Mouse (Mus musculus) layer of hippocampus, adult 8-10 months (tissue): Measurements from ENCODE around the gene Prr7. TPM values are rescaled to one million over a fixed set of nuclear protein-coding genes. Genes with fewer than 3 reads are reported as not detected.

Experiments
- DNase-seq, 2 experiments: peaks; one replicate each; pipeline ENCODE4 v3.0.0; 2022; ENCODE audit warnings: low spot score in 2 of 2
- total RNA-seq, 4 experiments: library from RNA; stranded (reverse); gene quantifications; 2 replicates each; pipeline ENCODE4 v1.2.4; 2022

Prr7 gene
- total RNA-seq, 4 experiments from 2014 or later, result 57.5 to 73.5 (median 60.4) TPM

GRCm38 (mm10) chr13:55448131-55448530 lies 15.9 kb upstream of the Prr7 start:
- no peak for DNase-seq

DNA sequence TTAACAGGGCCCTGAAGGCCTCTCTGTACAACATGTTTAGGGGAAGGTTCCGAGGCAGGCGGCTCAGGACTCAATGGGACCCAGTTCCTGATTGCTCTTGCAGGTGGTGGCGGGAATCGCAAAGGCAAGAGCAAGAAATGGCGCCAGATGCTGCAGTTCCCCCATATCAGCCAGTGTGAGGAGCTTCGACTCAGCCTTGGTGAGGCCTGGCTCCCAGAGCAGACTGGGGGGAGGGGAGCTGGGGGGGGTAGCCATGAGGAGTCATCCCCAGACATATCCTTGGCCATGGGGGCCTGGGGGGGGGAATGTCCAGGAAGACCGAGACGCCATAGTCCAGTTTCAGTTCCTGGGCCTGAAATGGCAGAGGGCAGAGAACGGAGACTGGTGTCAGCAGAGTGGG lies 14.9 kb upstream of the Prr7 start:
- DNase-seq, result no peak

DNA sequence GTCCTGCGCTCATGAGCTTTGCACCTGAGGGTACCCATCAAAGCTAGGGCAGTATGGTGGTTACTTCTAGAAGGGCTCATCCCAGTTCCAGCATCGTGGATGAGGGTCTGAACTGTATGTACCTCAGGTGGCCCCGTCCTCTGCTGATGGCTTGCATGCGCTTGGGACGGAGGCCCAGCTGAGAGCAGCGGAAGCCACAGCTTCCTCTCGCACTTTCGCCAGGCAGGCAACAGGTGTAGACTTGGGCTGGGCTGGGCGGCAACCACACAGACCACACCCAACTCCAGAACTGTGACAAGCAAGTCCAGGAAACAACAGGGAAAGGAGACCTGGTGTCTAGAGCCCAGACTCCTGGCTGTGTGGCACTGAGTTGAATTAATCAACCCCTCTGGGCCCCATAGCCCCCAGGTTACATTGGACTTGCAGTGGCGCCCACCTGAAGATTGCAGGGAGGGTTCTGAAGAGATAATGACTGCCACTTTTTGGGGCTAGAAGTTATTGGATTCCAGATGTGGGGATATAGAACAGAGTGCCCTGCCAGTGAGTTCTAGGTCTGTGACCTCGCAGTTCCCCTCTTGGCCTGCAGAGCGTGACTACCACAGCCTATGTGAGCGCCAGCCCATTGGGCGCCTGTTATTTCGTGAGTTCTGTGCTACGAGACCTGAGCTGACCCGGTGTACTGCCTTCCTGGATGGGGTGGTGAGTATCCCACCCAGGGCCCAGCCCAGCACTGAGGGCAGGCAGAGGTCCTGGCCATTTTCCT lies 14.2 kb upstream of the Prr7 start:
- DNase-seq, result no peak

GRCm38 (mm10) chr13:55450511-55450980 lies 13.5 kb upstream of the Prr7 start:
- DNase-seq, result peak in 1 of 2 experiments; percentile 65

DNA sequence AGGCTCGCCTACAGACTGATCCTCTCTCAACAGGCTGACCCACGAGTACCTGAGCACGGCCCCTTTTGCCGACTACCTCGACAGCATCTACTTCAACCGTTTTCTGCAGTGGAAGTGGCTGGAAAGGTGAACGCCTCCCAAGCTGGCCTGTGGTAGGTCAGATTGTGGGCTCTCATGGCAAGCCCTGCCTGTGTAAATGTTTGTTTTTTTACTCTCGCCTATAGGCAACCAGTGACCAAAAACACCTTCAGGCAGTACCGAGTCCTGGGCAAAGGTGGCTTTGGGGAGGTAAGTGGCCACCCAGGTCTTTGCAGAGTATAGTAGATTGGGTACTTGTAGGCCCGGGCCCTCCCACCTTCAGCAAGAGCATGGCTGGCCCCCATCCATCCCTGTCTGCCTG lies 12.8 kb upstream of the Prr7 start:
- DNase-seq, result no peak

DNA sequence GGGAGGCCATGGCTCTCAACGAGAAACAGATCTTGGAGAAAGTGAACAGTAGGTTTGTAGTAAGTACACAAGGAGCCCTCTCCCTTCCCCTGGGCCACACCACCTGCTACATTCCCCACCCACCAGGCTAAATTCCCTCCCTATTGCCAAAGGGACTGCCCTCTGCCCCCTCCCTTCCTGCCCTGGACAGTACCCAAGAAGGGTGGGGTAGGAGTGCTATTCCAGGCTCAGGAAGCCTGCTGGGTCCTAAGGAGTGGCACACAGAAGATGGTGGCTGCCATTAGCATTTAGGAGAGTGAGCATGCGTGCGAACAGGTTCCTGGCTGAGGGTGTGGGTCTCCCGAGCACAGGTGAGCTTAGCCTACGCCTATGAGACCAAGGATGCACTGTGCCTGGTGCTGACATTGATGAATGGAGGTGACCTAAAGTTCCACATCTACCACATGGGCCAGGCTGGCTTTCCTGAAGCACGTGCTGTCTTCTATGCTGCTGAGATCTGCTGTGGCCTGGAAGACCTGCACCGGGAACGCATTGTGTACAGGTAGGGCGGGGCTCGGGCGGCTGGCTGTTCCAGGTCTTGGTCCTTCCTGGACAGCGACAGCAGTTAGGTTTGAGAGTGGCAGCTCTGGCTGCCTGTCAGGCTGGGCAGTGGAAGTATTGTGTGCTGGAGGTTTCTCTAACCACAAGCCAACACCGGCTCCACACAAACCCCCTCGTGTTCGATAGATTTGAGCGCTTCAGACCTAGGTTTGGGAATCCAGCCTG lies 12.1 kb upstream of the Prr7 start:
- no peak for DNase-seq

DNA sequence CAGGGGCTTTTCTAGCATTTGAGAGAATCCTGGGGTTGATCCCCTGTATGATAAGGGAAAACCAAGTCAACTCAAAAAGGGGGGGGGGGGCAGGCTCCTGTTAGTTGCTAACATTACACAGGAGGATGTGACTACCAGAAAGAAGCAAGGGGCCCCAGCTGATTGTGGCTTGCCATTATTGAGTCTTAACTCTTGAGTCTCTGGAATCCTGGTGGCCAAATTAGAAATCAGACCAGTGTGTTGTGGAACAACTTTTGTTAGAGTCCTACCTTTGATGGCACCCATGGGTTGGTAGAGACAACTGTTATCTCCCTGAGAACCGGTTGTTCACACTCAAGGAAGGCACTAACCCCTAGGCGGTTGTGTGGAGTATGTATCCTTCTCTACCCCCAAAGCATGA lies 1.1 kb upstream of the Prr7 start:
- no peak for DNase-seq

DNA sequence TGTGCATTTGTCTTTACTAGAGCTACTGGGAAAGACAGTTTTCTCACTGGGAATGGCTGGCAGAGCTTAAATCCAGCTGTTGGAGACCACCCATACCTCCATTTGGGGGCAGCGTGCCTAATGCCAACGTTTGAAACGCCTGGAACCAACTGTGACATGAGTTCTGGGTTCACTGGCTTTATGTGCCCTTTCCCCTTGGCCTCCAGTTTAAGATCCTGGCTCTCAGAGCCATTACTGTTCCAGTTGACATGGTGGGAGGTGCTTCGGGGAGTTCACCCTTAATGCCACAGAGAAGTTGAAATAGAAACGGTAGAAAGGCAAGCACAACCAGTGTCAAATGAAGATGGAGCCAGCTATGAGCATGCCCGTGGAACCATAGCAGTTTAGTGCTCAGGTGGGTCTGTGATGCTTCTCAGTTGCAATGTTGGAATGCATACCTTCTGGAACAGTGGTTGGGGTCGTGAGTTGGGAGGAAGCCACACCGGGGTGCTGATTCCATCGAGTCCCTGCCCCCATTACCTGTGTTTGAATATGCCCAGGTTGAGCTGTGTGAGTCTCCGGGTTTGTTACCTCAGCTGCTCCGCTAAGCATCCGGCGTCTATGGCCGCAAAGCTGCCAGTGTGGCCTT lies 554 bp upstream of the Prr7 start:
- no peak for DNase-seq

DNA sequence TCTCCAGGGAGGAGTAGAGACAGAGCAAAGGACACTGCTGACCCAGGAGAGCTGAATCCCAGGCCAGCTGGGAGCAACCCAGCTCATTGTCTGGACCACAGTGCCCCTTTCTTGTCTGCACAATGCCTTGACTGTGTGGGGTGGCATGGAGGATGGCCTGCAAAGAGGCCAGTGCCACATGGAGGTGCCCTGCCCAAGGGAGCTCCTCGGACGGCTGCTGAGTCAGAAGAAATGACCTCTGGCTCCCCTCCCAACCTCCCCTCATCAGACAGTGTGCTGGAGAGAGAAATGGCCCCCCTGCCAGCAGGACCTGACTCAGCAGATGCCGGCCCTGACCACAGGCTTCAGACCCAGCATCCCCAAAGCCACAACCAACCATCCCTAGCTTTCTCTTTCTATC lies 1.1 kb downstream of the Prr7 start:
- no peak for DNase-seq

- DNase-seq, result peak in 1 of 2 experiments; percentile 8
Measured at GRCm38 (mm10) chr13:55465830-55466440, 1.9 kb downstream of the Prr7 start.

DNA sequence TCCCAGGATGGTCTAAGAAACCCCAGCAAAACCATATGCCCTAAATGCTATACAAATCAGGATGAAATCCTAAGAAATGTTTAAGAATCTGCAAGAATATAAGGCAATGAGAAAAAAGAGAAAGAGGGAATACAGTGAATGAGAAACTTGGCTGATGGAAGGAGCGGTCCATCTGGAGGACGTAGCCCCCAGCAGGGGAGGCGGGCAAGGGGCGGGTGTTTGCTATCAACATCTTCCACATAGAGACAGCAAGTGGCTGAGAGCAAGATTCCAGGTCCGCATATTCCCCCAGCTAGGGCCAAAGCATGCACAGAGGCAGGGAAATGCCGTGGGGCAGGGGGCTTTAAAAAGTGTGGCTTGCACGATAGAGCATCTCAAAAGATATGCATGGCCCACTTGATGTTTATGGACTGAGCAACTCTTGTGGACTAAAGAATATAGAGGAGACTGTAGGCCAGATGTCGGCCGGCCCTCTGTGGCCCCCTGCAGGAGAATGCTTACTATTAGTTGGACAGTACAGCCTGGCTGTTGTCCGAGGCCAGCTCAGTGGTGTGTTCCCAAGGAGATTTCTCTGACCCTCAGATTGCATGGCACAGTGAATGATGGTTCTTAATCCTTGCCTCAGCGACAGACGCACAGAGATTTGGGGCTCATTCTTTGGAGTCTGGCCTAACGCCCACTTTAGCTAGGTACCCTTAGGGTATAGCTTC lies 4.9 kb downstream of the Prr7 start:
- DNase-seq, result peak in 1 of 2 experiments; percentile 22

DNA sequence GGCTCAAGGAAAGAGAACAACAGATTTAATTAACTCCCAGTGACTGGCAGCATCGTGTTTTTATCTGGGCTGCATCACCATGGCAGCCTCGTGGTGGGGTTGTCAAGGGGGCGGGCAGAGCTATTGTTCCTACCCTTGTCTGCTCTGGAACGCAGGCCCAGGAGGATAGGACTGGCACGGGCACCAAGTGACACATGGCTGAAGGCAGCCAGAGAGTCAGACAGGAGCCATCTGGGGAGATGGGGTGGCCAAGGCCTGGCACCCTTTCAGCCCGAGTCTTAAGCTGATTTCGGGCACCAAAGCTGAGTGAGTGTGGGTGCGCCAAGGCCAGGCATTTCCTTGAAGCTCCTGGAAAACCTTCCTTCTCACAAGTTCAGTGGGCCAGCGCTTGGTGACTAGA lies 6.3 kb downstream of the Prr7 start:
- DNase-seq, result peak; percentile 80 to 83

GRCm38 (mm10) chr13:55471156-55471818 lies 7.2 kb downstream of the Prr7 start:
- DNase-seq, result no peak

DNA sequence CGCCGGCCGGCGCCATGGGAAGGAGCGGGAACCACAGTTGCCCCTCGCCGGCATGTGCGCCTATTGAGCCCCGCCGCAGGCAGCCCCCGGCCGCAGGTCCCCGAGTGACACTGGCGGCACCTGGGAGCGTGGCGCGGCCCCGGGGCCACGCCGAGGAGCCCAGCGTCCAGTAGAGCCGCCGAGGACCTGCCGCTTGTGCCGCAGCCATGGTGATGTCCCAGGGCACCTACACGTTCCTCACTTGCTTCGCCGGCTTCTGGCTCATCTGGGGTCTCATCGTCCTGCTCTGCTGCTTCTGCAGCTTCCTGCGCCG lies 7.7 kb downstream of the Prr7 start:
- no peak for DNase-seq

- no peak for DNase-seq
Measured at GRCm38 (mm10) chr13:55472132-55473022, 8.3 kb downstream of the Prr7 start.

GRCm38 (mm10) chr13:55473076-55473831 lies 9.2 kb downstream of the Prr7 start:
- no peak for DNase-seq

GRCm38 (mm10) chr13:55473961-55474360 lies 9.9 kb downstream of the Prr7 start:
- DNase-seq, result no peak

DNA sequence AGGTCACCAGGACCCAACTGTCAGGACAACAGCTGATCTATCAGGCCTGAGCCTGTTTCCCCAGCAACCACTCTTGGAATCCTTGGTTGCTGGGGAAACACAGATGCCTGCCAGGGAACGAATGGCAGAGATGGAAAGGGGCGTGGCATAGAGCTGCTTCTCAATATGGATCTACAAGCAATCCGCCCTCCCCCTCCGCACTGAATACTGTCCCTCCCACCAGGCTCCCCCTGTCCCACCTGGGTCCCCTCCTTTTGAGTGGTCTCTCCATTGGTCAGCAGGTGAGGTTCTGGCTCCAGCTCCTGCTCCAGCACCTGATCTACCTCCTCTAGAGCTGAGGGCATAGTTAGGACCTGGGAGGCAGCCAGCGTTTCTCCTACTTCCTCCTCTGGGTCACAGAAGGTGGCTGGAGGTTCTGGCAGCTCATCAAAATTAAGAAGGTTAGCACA lies 10.6 kb downstream of the Prr7 start:
- DNase-seq, result peak; percentile 80 to 85

DNA sequence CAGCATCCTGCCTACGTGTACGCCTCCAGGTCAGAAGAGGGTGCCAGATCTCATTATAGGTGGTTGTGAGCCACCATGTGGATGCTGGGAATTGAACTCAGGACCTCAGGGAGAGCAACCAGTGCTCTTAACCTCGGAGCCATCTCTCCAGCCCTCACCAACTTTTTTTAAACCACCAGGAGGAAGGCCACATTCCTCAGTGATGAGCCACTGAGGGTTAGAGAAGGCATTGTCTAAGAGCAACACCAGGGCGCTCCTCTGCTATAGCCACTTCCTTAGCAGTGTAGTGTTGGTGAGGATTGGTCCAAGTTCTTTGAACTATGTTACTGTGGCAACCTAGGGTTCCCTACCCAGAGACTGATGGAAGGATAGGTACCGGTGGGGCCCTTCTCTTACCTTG lies 11.7 kb downstream of the Prr7 start:
- DNase-seq, result no peak
